Mouse (Mus musculus) kidney, adult 8-10 months (tissue): ENCODE measurements around the gene Alpk3.
"Not testable (repeated sequence)": the region's sequence is repeated elsewhere in the genome, so short reads cannot be mapped to it uniquely, and the experiment has no call there.

Source experiments
- DNase-seq, 2 experiments: peaks; one replicate each; pipeline ENCODE4 v3.0.0; 2022

Alpk3 gene

DNA sequence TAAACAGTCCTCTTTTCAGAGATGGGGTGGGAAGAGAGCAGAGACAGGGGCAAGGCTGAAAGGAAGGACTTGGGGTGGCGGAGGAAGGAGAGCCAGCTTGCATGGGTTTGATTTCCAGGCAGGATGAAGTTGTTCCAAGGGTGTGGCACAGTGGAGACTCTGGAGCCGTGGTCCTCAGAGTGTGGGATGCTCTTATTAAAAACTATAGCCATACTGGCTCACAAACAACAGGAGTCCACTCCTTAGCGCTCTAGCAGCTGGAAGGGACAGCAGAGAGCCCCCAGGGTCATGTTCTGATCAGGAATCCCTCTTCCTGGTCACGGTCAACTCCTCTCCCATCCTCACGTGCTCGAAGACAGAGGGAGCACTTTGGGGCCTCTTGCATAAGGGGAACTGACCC lies 76.0 kb downstream of the Alpk3 start:
- DNase-seq = no peak

DNA sequence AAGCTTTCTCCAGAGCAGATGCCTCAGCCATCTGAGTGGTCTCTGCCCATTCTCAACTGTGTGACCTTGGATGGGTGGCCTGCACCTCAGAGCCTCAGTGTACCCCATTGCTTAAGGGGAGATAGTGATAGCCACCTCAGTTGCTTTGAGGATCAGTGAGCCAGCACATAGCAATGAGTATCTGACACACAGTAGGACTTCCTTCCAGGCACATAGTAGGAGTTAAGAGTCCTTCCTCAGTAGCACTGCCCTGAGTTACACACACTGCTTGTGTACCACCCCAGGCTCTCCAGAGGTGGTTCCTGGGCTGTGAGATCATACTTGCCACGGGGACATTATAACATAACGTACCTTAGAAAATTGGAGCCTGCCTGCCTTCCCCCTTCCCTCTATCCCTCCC lies 76.5 kb downstream of the Alpk3 start:
- DNase-seq = no peak

DNA sequence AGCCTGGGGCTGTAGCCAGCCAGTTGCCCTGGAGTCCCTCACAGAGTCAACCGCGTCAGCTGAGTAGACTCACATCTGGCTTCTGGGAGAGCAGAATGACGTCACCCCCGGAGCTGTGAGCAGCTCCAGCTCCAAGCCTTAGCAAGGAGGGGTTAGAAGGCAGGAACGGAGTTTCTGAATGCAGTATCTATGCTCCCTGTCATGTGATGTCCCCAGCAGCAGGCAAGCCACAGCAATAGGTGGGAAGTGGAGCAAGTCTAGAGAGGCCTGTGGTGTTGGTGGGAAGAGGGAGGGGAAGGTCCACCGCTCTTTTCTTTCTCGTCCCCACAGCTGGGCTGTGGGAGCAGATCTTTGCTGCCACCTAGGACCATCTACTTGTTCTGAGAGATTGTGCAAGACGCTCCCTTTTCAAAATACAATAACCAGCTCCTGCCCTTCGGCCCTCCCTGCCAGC lies 77.2 kb downstream of the Alpk3 start:
- DNase-seq = peak; percentile 60 to 62

DNA sequence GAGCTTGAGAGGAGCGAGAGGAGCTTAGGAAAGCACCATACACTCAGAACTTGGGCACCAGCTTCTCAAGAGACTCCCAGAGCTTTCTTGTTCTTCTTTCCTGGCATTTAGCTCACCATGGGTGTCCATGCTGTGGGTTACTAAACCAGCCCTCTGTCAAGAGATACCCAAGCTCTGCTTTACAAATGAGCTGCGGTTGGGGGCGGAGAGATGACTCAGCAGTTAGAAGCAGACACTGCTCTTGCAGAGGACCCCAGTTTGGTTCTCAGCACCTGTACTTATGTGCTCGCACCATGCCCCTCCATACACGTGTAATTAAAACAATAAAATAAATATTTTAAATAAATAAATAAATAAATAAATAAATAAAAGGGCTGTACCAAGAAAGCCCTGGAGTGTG lies 79.9 kb downstream of the Alpk3 start:
- no peak for DNase-seq

DNA sequence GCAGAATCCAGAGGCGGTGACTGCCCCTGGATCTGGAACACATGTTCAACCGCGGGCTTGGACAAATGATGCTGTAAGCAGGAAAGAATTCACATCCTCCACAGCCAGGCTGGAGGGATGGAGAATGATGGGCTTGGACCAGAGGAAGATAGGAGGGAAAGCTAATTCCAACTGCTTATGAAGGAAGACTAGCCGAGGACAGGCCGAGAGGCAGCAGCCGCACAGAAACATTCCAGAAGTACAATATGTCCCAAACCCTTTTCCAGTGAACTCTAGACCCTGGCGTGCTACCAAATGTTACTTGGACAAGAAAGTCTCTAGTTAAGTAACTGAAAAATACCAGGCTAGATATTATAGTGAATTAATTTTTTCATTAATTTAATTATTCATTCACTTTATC lies 81.7 kb downstream of the Alpk3 start:
- peak; percentile 82 to 88 for DNase-seq

DNA sequence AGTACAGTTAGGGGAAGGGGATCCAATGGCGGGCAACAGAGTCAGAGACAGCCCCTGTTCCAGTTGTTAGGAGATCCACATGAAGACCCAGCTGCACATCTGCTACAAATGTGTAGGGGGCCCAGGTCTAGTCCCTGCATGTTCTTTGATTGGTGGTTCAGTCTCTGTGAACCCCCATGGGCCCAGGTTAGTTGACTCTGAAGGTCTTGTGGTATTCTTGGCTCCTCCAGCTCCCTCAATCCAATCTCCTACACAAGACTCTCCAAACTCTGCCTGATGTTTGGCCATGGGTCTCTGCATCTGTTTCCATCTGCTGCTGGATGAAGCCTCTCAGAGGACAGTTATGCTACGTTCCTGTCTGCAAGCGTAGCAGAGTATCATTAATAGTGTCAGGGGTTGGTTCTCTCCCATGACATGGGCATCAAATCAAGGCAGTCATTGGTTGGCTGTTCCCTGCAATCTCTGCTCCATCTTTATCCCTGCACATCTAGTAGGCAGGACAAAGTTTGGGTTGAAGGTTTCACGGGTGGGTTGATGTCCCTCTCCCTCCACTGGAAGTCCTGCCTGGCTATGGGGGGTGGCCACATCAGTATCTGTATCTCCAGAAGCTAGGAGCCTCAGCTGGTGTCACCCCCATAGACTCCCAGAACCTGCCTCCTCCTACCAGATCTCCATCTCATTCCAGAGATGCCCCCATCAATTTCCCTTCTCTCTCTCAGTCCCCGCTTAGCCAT lies 82.4 kb downstream of the Alpk3 start:
- DNase-seq = no peak

DNA sequence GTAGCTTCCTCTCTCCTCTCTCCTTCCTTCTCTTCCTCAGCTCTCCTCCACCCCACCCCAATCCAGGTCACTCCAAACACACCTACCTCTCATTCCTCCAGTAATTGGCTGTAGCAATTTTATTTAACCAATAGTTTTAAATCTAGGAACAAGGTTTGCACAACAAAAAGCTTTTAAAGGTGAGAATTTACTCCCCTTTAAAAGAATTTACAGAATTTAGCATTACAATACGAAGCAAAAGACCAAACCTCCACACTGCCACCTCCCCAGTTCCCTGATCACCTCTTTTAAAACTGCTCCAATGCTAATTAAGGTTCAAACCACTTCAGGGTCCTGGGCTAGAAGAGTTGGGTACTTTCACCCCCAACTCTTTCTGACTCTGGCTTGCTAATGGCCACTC lies 84.1 kb downstream of the Alpk3 start:
- no peak for DNase-seq

DNA sequence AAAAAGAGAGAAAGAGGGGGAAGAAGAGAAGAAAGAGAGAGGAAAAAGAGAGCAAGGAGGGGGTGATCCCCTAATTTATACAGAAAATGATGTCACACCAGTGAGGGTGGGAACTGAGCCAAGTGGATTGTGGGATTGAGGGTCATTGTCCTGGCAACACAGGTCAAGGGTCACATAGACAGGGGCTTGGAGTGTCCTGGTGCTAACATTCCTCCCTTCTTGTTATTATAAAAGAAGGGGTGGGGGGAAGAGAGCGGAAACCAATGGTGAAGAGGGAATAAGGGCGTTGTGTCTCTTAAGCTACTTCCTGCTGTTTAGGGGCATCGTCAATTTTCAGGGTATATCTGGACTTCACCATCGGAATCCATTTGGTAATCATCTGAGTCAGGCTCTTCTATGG lies 85.7 kb downstream of the Alpk3 start:
- not testable (repeated sequence) for DNase-seq

DNA sequence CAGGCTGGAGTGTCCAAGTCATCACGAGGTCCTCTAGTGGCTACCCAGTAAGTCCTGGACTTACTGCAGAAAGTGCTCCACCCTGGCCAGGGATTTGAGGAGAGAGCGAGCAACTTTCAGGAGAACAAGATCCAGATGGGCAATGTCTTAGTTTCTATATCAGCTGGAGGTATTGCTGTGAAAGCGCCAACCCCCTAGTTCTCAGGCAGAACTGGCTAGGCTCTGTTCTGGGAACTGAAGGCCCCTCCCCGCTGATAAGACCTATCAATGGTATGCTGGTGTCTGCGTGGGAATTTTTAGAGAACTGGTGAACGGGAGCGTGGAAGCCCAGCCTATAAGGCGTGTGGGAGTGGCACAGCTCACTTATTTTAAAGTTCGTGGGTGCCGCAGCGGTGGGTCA lies 92.4 kb downstream of the Alpk3 start:
- no peak for DNase-seq

DNA sequence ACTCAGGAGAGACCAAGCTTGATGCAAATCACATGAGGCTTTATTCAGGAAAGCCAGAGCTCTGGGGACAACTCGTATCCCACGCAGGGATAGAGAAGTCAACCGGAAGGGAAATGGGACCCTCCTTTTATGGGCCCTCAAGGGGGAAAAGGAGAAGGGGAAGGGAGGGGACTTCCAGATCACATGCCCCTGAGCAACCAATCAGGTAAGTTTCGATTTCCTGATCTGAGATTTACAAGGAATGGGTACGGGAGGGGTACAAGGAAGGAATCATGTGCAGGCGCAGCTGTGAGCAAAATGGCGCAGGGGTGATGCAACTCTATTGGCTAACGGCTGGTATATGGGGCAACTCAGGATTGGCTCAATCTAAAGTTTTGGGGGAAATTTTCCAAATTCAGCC lies 93.8 kb downstream of the Alpk3 start:
- no peak for DNase-seq

DNA sequence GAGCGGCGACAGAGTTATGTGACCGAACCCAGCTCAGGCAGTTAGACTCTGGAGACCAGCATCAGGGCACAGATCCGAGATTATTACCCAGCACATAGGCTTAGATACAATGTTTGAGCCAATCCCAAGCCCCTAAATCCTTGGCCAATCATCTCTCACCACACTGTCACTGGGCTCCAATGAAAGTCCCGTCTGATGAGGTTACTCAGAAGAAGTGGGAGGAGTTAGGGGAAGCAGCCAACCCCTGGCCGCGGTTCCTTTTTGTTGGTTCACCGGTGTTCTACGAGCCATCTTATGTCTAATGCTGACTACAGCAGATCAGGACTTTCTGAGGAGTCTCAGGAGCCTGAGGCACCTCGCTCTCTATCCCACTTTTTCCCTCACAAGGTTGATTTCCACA lies 94.9 kb downstream of the Alpk3 start:
- DNase-seq = no peak

DNA sequence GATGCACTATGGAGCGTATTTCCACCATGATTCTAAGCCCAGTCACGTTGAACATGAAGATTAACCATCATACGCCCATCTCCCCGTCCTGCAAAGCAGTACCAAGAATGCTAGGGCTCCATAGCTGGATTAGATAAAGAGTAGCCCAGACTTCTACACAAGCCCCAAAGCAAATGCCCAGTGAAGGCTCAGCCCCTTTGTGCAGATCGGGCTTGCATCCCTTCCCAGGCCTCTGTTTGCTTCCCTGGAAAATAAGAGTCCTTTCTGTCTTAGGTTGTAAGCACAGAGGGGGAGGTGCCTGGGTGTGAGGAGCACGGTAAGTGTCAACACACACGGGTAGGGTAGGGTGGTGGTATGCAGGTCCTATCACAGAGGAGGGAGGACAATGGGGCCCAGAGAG lies 95.4 kb downstream of the Alpk3 start:
- DNase-seq = no peak

DNA sequence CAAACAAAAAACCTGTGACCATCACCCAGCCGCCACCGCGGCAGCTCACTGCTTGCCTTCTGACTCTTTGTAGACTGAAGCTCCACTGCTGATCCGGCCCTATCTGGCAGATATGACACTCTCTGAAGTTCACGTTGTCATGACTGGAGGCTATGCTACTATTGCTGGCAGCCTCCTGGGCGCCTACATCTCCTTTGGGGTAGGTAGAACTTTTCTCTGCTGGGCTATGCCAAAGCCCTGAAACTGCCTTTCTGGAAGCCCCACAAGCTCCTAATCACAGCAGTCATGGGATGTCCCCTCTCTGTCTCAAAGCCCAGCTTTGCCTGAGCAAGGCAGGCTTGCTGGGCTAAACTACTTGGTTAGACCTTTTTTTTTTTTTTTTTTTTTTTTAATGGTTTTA lies 95.9 kb downstream of the Alpk3 start:
- no peak for DNase-seq

DNA sequence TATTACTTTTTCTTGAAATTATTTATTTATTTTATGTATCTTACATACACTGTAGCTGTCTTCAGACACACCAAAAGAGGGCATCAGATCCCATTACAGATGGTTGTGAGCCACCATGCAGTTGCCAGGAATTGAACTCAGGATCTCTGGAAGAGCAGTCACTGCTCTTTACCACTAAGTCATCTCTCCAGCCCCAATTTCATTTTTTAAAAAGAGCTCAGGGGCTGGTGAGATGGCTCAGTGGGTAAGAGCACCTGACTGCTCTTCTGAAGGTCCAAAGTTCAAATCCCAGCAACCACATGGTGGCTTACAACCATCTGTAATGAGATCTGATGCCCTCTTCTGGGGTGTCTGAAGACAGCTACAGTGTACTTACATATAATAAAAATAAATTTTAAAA lies 96.8 kb downstream of the Alpk3 start:
- not testable (repeated sequence) for DNase-seq

DNA sequence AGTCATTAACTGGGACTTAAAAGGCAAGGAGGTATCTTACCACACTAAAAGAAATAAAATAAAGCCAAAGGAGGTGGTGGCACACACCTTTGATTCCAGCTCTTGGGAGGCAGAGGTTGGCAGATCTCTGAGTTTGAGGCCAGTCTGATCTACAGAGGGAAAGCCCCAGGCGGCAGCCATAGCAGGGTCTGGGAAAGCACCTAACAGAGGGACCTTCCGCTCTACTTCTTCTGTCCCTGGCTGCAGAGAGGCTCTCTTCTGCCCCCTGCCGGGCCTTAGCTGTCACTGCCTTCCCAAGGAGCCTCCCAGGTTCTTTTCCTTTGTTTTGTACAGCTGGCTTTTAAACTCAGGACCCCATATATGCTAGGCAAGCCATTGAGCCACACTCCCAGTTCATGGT lies 97.6 kb downstream of the Alpk3 start:
- DNase-seq = peak; percentile 45 to 63
